18 mouse cellular contexts compared by ENCODE assay signal in the genomic region with DNA sequence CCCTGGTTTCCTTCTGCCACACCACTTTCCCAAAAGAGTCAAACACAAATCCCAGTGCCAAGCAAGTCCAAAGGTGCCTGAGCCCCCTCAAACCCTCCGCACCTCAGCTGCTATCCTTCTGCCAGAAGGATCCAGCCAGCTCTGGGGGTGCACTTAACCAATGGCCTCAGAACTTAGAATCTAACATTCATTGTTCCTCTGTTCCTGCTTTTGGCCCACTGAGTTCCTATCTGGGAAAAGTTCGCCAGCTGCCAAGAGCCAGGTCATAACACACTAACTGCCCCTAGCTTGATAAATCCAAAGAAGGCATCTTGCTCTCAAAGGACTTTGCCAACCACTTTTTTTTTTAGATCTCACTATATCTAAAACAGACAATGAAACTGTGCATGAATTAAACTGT.
DNase-seq lines count a peak whose midpoint lies in the region; ATAC-seq and TF ChIP-seq lines count a peak whose summit lies in the region.
"Had no signal": no experiment of that assay in that cellular context is flagged by ENCODE, and none has a peak within 500 bp of the region (broad histone marks: within the 10 kb centered on the region; RNA-seq: fewer than 3 reads in every experiment).

No protein-coding gene starts in this region.

- no peak for TF ChIP-seq POLR2A in limb, embryonic 14.5 days (IDR thresholded peaks at IDR 0.05; ENCODE audit: borderline replicate concordance, extremely low read depth, insufficient read depth, insufficient read length)

- peak; percentile 3 for DNase-seq in heart, adult 8-10 months (ENCODE audit: low spot score)
- DNase-seq in heart, postnatal 25 days (ENCODE audit: low spot score) = no peak
- no peak for DNase-seq in lung, adult 18-20 months
- no peak for DNase-seq in limb, embryonic 14.5 days (ENCODE audit: low spot score)
- DNase-seq in layer of hippocampus, adult 8-10 months (ENCODE audit: low spot score in 2 of 2) = no peak
- DNase-seq in midbrain, embryonic 14.5 days = no peak
- DNase-seq: adrenal gland, adult 8-10 months; cerebellum, adult 11 months; cerebellum, postnatal 25 days; kidney, postnatal 25 days; liver, embryonic 13.5 days; lung, postnatal 14 days had no signal

- no peak for ATAC-seq in lung, embryonic 15.5 days (ENCODE audit: borderline replicate concordance, extremely low read depth, low FRiP score, low TSS enrichment)
- peak; percentile 29; the same call in 1 of the 2 replicates for ATAC-seq in heart, embryonic 14.5 days (ENCODE audit: insufficient number of reproducible peaks, insufficient read depth, low FRiP score, low read depth)
- no peak for ATAC-seq in limb, embryonic 14.5 days (ENCODE audit: low FRiP score, low read depth)
- no peak for ATAC-seq in midbrain, embryonic 14.5 days (ENCODE audit: low FRiP score, low TSS enrichment)
- ATAC-seq: inflammation-experienced regulatory T-cells, adult 6 months had no signal

- WGBS in lung, embryonic 15.5 days = 81% methylated on average over 2 of the region's 2 CpGs
- WGBS in heart, embryonic 14.5 days = 50% methylated on average over 2 of the region's 2 CpGs
- WGBS in limb, embryonic 14.5 days = 64% methylated on average over 2 of the region's 2 CpGs
- 93% methylated on average over 2 of the region's 2 CpGs for WGBS in midbrain, embryonic 14.5 days

- no peak overlapping the region for H3K9ac ChIP-seq in lung, embryonic 15.5 days
- no peak overlapping the region for H3K9ac ChIP-seq in heart, embryonic 14.5 days (ENCODE audit: low read length)
- H3K9ac ChIP-seq in limb, embryonic 14.5 days (ENCODE audit: low read depth, low read length, severe bottlenecking) = no peak overlapping the region
- H3K9ac ChIP-seq in midbrain, embryonic 14.5 days (replicated peaks; ENCODE audit: low read length) = no peak overlapping the region
- H3K9ac ChIP-seq: forebrain, embryonic 12.5 days; liver, embryonic 13.5 days; neural tube, embryonic 12.5 days had no signal

- H3K36me3 ChIP-seq in lung, embryonic 15.5 days = no peaks in the 10 kb centered on the region
- H3K36me3 ChIP-seq in heart, embryonic 14.5 days (ENCODE audit: control insufficient read depth, insufficient read depth, low read length) = no peaks in the 10 kb centered on the region
- no peaks in the 10 kb centered on the region for H3K36me3 ChIP-seq in limb, embryonic 14.5 days (ENCODE audit: control insufficient read depth, insufficient read depth, low read length)
- no peaks in the 10 kb centered on the region for H3K36me3 ChIP-seq in midbrain, embryonic 14.5 days (ENCODE audit: control insufficient read depth, insufficient read depth, low read length)
- H3K36me3 ChIP-seq: forebrain, embryonic 12.5 days; liver, embryonic 13.5 days; neural tube, embryonic 12.5 days had no signal

- peaks cover 7% of the 10 kb centered on the region; the same call in 1 of the 2 replicates for H3K4me1 ChIP-seq in lung, embryonic 15.5 days
- peaks cover 0 to 7% of the 10 kb centered on the region in 2 experiments; a peak in 3 of 4 replicates for H3K4me1 ChIP-seq in heart, embryonic 14.5 days (ENCODE audit: control insufficient read depth in 2 of 2, insufficient read depth in 2 of 2, low read length in 2 of 2)
- H3K4me1 ChIP-seq in limb, embryonic 14.5 days (ENCODE audit: control insufficient read depth, insufficient read depth, low read length) = peaks cover 9% of the 10 kb centered on the region; the same call in 1 of the 2 replicates
- H3K4me1 ChIP-seq in midbrain, embryonic 14.5 days (ENCODE audit: control insufficient read depth, insufficient read depth, low read length) = no peaks in the 10 kb centered on the region
- H3K4me1 ChIP-seq: forebrain, embryonic 12.5 days; liver, embryonic 13.5 days; neural tube, embryonic 12.5 days had no signal

- no peak overlapping the region for H3K4me2 ChIP-seq in lung, embryonic 15.5 days
- no peak overlapping the region for H3K4me2 ChIP-seq in heart, embryonic 14.5 days (ENCODE audit: low read length)
- no peak overlapping the region for H3K4me2 ChIP-seq in limb, embryonic 14.5 days (replicated peaks; ENCODE audit: low read depth, low read length, severe bottlenecking)
- H3K4me2 ChIP-seq in midbrain, embryonic 14.5 days (ENCODE audit: low read length) = no peak overlapping the region
- H3K4me2 ChIP-seq: forebrain, embryonic 12.5 days; liver, embryonic 13.5 days; neural tube, embryonic 12.5 days had no signal

- peak overlapping the region; percentile 76 for H3K27ac ChIP-seq in lung, embryonic 15.5 days
- H3K27ac ChIP-seq in heart, embryonic 14.5 days (replicated peaks in 1 of 2; ENCODE audit: control insufficient read depth in 1 of 2, insufficient read depth in 1 of 2, low read depth in 2 of 2, low read length in 2 of 2) = peak overlapping the region; percentile 75 to 87
- H3K27ac ChIP-seq in limb, embryonic 14.5 days (replicated peaks; ENCODE audit: low read depth, low read length) = peak overlapping the region; percentile 55
- no peak overlapping the region for H3K27ac ChIP-seq in midbrain, embryonic 14.5 days (replicated peaks; ENCODE audit: low read depth, low read length)
- H3K27ac ChIP-seq: forebrain, embryonic 12.5 days; liver, embryonic 13.5 days; neural tube, embryonic 12.5 days had no signal

- H3K9me3 ChIP-seq in lung, embryonic 15.5 days = no peaks in the 10 kb centered on the region
- H3K9me3 ChIP-seq in heart, embryonic 14.5 days (ENCODE audit: control insufficient read depth, low read length) = peaks cover 9% of the 10 kb centered on the region; the same call in 1 of the 2 replicates
- H3K9me3 ChIP-seq in limb, embryonic 14.5 days (ENCODE audit: control insufficient read depth, low read length) = no peaks in the 10 kb centered on the region
- no peaks in the 10 kb centered on the region for H3K9me3 ChIP-seq in midbrain, embryonic 14.5 days (ENCODE audit: control insufficient read depth, low read length)
- H3K9me3 ChIP-seq: forebrain, embryonic 12.5 days; liver, embryonic 13.5 days; neural tube, embryonic 12.5 days had no signal

- H3K4me3 ChIP-seq in lung, embryonic 15.5 days = no peak overlapping the region
- no peak overlapping the region for H3K4me3 ChIP-seq in heart, embryonic 14.5 days (ENCODE audit: control insufficient read depth in 1 of 2, insufficient read depth in 1 of 2, low read depth in 1 of 2, low read length in 2 of 2)
- H3K4me3 ChIP-seq in limb, embryonic 14.5 days (replicated peaks; ENCODE audit: low read length) = no peak overlapping the region
- H3K4me3 ChIP-seq in midbrain, embryonic 14.5 days (replicated peaks; ENCODE audit: low read depth, low read length) = no peak overlapping the region
- H3K4me3 ChIP-seq: forebrain, embryonic 12.5 days; liver, embryonic 13.5 days; neural tube, embryonic 12.5 days had no signal

- intact Hi-C loops in heart, postnatal 25 days (cut with DNase I) = no loop called here

- no peaks in the 10 kb centered on the region for H3K27me3 ChIP-seq in lung, embryonic 15.5 days
- no peaks in the 10 kb centered on the region for H3K27me3 ChIP-seq in heart, embryonic 14.5 days (ENCODE audit: control insufficient read depth, insufficient read depth, low read length)
- H3K27me3 ChIP-seq in limb, embryonic 14.5 days (ENCODE audit: control insufficient read depth, insufficient read depth, low read length) = no peaks in the 10 kb centered on the region
- no peaks in the 10 kb centered on the region for H3K27me3 ChIP-seq in midbrain, embryonic 14.5 days (ENCODE audit: control insufficient read depth, insufficient read depth, low read length)
- H3K27me3 ChIP-seq: CH12.LX; forebrain, embryonic 12.5 days; liver, embryonic 13.5 days; neural tube, embryonic 12.5 days had no signal
